30 mouse cellular contexts compared by ENCODE assay signal in genomic region chr9:61265466-61265865, GRCm38 (mm10).
"Had no signal": no experiment of that assay in that cellular context is flagged by ENCODE, and none has a peak within 500 bp of the region (broad histone marks: within the 10 kb centered on the region; RNA-seq: fewer than 3 reads in every experiment).

No protein-coding gene starts in this region.

- H3K9ac ChIP-seq: heart, embryonic 12.5 days; heart, embryonic 13.5 days; heart, embryonic 15.5 days; hindbrain, embryonic 12.5 days; hindbrain, embryonic 13.5 days; hindbrain, embryonic 14.5 days; hindbrain, embryonic 15.5 days; intestine, embryonic 15.5 days; kidney, embryonic 15.5 days had no signal

- H3K27ac ChIP-seq: heart, embryonic 10.5 days; heart, embryonic 13.5 days; heart, embryonic 15.5 days; hindbrain, embryonic 10.5 days; hindbrain, embryonic 12.5 days; hindbrain, embryonic 13.5 days; hindbrain, embryonic 14.5 days; hindbrain, embryonic 15.5 days; hindbrain, postnatal 0 days; intestine, embryonic 15.5 days; kidney, embryonic 15.5 days; kidney, postnatal 0 days; layer of hippocampus, adult 2 months had no signal

- H3K36me3 ChIP-seq: heart, embryonic 10.5 days; heart, embryonic 12.5 days; heart, embryonic 13.5 days; heart, embryonic 15.5 days; hindbrain, embryonic 10.5 days; hindbrain, embryonic 12.5 days; hindbrain, embryonic 13.5 days; hindbrain, embryonic 15.5 days; intestine, embryonic 15.5 days; kidney, embryonic 15.5 days had no signal

- H3K4me3 ChIP-seq: heart, embryonic 10.5 days; heart, embryonic 12.5 days; heart, embryonic 13.5 days; heart, embryonic 15.5 days; hindbrain, embryonic 10.5 days; hindbrain, embryonic 12.5 days; hindbrain, embryonic 13.5 days; hindbrain, embryonic 15.5 days; intestine, embryonic 15.5 days; kidney, embryonic 15.5 days; layer of hippocampus, adult 2 months had no signal

- DNase-seq: heart, postnatal 10 days; heart, postnatal 14 days; heart, postnatal 36 days; heart, postnatal 4 days; kidney, adult 11 months; kidney, adult 18-20 months; kidney, adult 2 months; kidney, adult 8-10 months; kidney, adult 9 months; kidney, postnatal 10 days; kidney, postnatal 14 days; kidney, postnatal 25 days; kidney, postnatal 36 days; kidney, postnatal 4 days; layer of hippocampus, adult 9-11 months; layer of hippocampus, postnatal 36 days had no signal

- H3K27me3 ChIP-seq: intestine, embryonic 15.5 days had no signal

- H3K4me1 ChIP-seq: heart, embryonic 15.5 days had no signal

- H3K9me3 ChIP-seq: hindbrain, embryonic 12.5 days; hindbrain, embryonic 15.5 days; intestine, embryonic 15.5 days had no signal
